Mouse (Mus musculus): ENCODE measurements around the gene Asna1.

The Asna1 gene

GRCm38 (mm10) chr8:84976031-84976762, 48.9 kb downstream of the Asna1 start:
- in situ Hi-C loops (cut with MboI, MseI), result loop anchor here (5.0 kb wide), 1 partner anchor 314 kb away; the partner anchor contains the start of gene Ier2

DNA sequence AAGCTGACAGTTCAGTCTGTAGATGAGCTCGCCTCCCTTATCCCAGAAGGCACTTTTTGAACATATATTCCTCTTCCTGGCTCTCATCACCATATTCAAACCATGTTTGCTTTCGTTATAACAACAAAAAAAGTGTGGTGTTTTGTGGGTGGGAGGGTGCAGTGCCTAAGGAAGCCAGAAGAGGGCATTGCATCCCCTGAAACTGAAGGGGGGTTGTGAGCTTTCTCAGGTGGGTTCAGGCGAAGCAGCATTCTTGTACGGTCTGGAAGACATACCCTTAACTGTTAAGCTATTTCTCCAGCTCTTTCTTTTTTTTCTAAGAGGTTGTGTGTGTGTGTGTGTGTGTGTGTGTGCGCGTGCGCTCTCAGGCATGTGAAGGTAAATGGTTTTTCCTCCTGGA, 49.6 kb downstream of the Asna1 start:
- in situ Hi-C loops (cut with MboI, MseI), result loop anchor here (5.0 kb wide), 1 partner anchor 313 kb away; the partner anchor contains the start of gene Ier2

DNA sequence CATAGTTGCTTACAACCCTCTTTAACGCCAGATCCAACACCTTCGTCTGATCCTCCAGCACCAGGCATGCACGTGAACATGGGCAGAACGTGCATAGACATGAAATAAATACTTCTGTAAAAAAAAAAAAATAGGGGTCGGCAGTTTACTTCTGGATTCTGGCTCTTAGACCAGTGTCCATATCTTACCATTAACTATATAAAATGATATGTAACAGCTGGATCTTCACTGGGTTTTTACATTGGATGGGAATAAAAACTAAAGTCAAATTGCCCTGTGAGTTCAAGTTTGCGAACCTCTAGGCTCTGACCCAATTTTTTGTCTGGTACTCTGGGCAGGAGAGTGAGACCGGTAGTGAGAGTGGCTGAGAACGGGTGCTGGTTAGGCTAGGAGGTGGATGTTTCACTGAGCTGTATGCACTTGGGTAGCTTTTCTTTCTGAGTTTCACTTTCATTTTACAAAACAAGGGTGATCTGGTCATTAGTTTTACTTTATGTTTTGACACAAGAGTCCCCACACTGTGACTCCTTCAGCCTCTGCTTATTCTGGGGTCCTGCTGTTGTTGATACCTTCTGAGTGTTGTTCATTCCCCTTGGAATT, 50.4 kb downstream of the Asna1 start:
- in situ Hi-C loops (cut with MboI, MseI), result loop anchor here (5.0 kb wide), 2 partner anchors 103 to 312 kb away; partner anchors contain the start of gene Ier2

DNA sequence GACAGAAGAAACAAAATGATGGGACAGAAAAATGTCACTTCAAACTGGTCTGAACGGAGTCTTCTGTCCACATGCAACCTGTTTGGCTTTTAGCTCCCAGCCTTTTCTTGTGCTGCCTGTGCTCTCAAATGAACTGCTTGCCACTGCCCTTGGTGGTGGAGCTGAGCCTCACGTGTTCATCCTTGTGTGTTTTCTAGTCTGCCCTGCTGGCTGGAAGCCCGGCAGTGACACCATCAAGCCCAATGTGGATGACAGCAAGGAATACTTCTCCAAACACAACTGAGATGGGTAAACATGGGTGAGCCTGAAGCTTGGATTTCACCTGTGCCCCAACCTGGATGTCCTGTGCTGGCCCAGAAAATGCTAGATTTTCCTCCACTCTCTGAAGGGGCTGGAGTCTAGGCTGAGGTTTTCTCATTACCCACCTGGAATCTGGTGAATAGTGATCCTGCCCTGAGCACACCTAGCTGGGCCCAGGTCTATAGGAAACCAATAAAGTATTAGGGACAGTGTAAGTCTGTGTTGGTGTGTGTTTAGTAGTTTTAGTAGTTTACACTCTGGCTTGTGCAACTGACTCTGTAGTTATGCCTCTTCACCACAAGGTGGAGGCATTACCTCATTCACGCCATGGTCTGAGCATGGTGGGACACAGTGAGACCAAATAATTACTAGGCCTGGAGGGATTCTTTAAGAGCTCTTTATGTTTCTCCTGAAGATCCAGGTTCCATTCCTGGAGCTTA, 51.1 kb downstream of the Asna1 start:
- in situ Hi-C loops (cut with MboI, MseI), result loop anchor here (5.0 kb wide), 1 partner anchor 103 kb away; no protein-coding TSS in a partner anchor

DNA sequence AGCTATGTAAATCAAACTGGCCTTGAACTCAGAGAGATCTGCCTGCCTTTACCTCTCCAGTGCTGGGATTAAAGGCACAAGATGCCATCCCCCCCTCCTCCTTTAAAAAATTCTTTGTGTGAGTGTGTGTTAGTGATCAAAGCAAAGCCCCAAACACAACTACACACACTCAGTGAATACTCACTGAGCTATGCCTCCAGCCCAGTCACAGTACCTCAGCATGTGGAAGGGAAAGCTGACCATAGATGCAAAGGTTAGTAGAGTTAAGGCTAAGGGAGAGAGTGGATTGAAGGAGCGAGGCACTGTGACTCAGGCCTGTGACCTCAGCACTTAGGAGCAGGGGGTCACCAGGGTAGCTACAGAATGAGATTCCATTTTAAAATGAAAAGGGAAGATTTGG, 52.0 kb downstream of the Asna1 start:
- in situ Hi-C loops (cut with MboI, MseI), result loop anchor here (5.0 kb wide), 1 partner anchor 104 kb away; no protein-coding TSS in a partner anchor

DNA sequence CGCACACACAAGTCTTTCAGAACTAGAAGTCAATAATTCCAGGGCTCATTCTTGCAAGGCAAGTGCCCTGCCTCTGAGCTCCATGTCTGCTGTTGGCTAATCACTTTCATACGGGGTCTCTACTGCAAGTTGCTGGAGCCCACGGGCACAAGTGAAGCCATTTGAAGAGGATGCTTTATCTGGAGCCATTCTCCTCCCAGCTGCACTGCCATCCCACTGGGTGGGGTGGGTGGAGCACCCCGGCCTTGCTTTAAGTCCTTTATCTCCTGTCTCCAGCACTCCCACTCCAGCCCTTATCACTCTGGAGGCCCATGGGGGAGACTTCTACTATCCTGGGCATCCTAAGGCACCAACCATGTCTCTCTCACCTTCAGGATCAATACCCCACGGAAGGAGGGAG, 54.2 kb downstream of the Asna1 start:
- in situ Hi-C loops (cut with MboI, MseI), result loop anchor here (5.0 kb wide), 1 partner anchor 106 kb away; no protein-coding TSS in a partner anchor

DNA sequence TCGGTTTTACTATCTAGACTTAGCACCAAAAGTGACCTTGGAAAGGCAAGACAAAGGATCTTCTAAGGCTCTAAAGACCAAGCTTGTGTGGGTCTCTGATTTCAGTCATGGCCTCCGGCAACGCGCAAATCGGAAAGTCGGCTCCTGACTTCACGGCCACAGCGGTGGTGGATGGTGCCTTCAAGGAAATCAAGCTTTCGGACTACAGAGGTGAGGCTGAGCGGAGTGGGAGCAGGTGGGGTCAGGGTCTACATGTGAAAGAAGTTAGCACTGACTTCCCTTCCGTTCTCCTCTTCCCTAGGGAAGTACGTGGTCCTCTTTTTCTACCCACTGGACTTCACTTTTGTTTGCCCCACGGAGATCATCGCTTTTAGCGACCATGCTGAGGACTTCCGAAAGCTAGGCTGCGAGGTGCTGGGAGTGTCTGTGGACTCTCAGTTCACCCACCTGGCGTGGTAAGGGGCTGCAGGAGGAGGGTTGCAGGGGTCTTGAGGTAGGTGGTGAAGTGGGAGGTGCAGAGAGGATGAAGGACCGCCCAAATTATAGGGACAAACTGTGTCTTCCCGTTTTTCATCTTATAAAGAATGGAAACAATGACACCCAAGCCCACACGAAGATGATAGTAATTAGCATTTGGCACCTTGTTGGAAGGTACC, 54.8 kb downstream of the Asna1 start:
- in situ Hi-C loops (cut with MboI, MseI), result loop anchor here (5.0 kb wide), 1 partner anchor 107 kb away; no protein-coding TSS in a partner anchor

DNA sequence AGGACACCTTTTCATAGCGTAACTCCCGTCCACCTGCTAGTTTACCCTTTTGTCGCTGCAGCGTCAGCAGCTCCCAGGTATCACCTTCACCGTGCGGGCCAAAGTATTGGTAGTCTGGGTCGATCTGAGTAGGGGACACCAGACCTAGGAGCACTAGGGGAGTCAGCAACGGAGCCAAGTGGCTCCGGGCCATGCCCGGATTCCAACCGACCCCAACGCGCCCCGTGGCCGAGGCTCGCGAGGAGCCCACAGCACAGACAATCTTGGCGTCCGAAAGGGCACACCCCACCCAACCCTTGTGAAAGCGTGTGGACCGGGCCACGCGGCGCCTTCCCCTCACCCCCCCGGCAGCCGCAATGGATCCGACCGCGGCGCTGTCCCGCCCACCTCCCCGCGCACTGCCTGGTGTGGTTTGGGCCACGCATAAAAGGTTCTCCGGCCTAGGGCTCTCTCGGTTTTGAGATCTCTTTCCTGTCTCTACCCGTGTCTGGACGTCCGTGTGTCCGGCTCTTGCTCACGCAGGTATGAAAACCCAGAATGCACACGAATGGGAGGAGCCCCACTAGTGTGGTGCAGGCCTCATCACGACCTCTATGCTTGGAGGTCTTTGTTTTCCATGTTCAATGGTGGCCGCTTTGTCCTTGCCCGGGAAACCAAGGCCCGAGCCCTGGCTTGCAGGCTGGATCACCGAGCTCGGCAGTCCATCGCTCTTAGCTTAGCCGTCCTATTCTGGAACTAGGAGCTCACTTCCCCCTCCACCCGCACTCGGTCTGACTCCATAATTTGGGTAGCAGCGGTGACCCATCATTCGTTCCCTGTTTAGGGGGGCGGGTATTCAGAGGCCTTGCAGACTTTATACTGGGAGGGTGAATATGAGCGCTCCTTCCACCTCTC, 55.6 kb downstream of the Asna1 start, which contains the start of the genes Gm49661, Prdx2 and Rnaseh2a:
Gene Gm49661 (minus strand): TSS at position 193 of the 894 bp plus-strand sequence.
Gene Prdx2 (plus strand): TSS at position 347 of the 894 bp plus-strand sequence.
Gene Rnaseh2a (minus strand): TSS at position 527 of the 894 bp plus-strand sequence.
- in situ Hi-C loops (cut with MboI, MseI), result loop anchor here (5.0 kb wide), 1 partner anchor 108 kb away; no protein-coding TSS in a partner anchor

- in situ Hi-C loops (cut with MboI, MseI), result no loop called here
Observed at GRCm38 (mm10) chr8:84968650-84969049, 56.4 kb downstream of the Asna1 start.

Measured in regulatory T cell (primary cell).